Mouse (Mus musculus) lung, adult 2 months (tissue): ENCODE measurements at regions not wholly inside any gene's neighbourhood (a gene's known extent, or its start where the extent isn't known, plus 50 kb on each side); places are given as distances from the start of the nearest gene placed in this dataset.

Experiments
- CTCF ChIP-seq: fragments of 200-500 bp; IDR thresholded peaks from 2 replicates; pipeline ENCODE4 v1.5.1; 2011; ENCODE audit warnings: mild to moderate bottlenecking, low read length, control low read depth; ENCODE audit not compliant: insufficient read depth
- POLR2A ChIP-seq: fragments of 200-500 bp; IDR thresholded peaks from 2 replicates; pipeline ENCODE4 v1.6.1; 2011; ENCODE audit warnings: low read depth, mild to moderate bottlenecking, control low read depth, low read length, borderline replicate concordance; ENCODE audit errors: extremely low read depth

GRCm38 (mm10) chr13:3748859-3749258 is 55.3 kb downstream of the Calml3 start:
- no peak for TF ChIP-seq CTCF
- no peak for TF ChIP-seq POLR2A
